Mouse (Mus musculus) Muller cell, postnatal 12 days (primary cell): Measurements from ENCODE around the gene Tbc1d22a.
A peak's percentile ranks its signal among the peaks of the same experiment; 100 is the strongest.
"Not testable (repeated sequence)": the region's sequence is repeated elsewhere in the genome, so short reads cannot be mapped to it uniquely, and the experiment has no call there.

Experiments
- DNase-seq: peaks from one replicate; pipeline ENCODE4 v3.0.0-alpha.2; 2015; ENCODE audit errors: inconsistent ontology term

The Tbc1d22a gene

DNA sequence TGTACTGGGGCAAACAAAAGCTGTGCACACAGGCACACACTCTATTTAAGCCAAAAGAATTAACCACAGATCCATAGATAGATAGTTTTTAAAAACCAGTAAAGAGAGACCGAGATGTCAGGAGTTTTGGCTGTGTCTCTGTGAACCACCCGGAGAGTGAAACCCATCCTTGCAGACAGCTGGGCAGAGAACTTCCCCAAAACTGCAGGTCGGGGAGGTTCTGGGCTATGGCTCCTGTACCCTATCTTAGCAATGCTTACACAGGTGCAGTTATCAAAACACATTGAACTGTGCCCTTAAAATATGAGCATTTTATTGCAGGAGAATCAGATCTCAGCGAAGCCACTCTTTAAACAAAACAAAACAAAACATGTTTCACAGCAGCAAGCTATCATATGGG is 33.8 kb upstream of the Tbc1d22a start:
- DNase-seq: no peak

DNA sequence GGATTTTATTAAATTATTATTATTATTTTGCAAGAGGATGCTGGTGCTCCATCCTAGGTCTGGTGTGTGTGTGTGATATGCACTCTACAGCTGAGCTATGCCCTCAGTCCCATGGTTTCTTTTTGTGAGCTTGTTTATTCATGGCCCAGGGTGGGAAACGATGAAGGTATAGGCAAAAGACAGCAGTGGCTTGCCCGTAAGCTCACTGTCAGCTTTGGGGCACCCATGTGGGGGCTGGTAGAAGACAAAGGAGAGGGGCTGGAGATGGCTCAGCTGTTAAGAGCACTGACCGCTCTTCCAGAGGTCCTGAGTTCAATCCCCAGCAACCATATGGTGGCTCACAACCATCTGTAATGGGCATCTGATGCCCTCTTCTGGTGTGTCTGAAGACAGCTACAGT is 32.9 kb upstream of the Tbc1d22a start:
- DNase-seq: not testable (repeated sequence)

- no peak for DNase-seq
Measured at GRCm38 (mm10) chr15:86181941-86182439, 32.3 kb upstream of the Tbc1d22a start.

DNA sequence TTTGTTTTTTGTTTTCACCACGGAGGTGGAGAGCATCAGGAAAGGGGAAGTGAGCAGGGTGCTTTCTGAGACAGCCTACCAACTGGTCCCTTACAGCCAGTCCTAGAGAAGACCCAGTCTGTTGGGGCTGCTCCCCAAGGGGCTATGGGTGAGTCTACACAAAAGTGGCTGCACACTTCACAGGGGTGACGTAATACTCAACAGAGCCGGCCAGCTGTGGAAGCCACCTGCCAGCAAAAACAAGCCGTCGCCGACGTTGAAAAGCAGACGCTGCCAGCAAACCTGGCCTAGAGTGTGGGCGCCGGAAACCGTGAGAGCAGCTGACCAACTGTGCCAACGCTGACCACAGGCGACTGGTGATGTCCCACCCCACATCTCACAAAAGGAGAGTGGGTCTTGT is 31.6 kb upstream of the Tbc1d22a start:
- DNase-seq: no peak

DNA sequence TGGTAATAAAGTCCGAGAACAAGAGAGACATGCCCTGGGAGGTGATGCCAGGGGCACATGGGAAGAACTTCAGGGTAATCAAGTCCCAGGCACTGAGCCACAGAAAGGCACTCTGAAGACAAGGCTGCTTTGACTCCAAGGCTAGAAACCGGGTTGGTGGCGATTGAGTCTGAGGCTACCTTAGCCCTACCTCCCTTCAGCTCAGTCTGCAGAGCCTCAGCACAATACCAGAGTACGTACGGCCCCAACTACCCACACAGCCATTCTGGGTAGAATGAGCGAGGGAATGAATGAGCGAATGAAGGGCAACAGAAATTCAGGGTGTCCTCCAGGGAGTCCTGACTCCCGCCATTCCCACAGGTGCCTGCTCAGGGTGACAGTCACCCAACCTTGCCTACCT is 30.8 kb upstream of the Tbc1d22a start:
- DNase-seq: no peak

DNA sequence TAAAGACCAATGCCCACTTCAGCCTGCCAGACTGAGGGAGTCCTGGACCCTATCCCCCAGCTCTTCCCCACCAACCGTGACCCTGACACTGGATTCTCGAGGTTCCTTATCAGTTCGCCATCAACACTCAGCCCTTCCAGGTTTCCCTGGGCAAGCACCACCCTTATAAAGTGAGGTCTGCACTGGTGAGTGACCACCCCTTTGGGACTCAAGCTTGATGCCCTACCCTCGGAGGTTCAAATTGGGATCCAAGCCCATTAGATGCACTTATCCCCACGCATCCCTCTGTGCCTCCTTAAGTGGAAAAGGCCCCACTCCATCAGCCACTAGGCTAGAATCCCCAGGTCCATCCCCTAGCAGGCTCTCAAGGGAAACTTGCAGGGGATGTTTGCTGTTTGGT is 30.2 kb upstream of the Tbc1d22a start:
- peak; percentile 30 for DNase-seq

- DNase-seq: peak; percentile 63
Measured at GRCm38 (mm10) chr15:86184851-86185688, 29.2 kb upstream of the Tbc1d22a start.

GRCm38 (mm10) chr15:86185689-86186569 is 28.3 kb upstream of the Tbc1d22a start, which contains the start of gene Cerk:
TSS of gene Cerk (minus strand) at chr15:86186141.
- peak; percentile 78 for DNase-seq

DNA sequence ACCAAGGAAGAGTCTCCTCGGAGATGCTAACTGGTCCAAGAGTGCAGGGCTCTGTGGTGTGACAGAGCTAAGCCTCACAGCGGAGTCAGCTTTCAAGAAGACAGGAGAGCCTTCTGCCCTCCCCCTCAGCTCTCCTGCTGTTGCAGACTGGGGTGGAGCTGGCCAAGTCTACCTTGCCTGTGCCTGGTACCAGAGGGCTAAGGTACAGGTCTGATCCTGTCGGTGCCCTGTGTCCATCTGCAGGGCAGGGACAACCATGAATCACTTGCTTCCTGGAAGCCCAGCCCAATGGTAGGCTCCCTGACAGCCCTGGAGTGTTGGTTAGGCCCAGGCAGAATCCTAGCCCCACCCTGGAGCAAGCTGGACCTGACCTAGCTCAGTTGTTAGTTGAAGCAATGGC is 27.6 kb upstream of the Tbc1d22a start:
- no peak for DNase-seq

DNA sequence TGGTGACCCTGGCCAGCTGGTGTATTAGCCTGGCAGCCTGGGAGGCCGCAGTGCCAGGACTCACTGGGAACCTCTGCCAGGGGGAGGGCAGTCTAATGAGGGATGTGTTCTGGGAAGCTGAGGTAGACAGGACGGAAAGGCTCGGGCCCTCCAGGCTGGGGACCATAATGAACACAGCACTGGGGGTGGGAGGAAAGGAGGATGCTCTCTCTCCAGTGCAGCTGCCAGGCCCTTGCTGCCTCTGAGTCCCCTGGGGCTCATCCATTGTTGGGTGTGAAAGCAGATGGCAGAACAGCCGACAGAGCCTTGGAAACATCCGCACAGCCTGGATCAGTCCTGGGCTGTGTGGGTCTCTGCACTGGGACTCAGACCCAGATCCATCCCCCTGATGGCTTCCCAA is 26.1 kb upstream of the Tbc1d22a start:
- DNase-seq: peak; percentile 81

- DNase-seq: peak; percentile 93
Measured at GRCm38 (mm10) chr15:86188746-86189470, 25.4 kb upstream of the Tbc1d22a start.

GRCm38 (mm10) chr15:86190387-86190786 is 23.9 kb upstream of the Tbc1d22a start:
- no peak for DNase-seq

- DNase-seq: no peak
Measured at GRCm38 (mm10) chr15:86191505-86191904, 22.8 kb upstream of the Tbc1d22a start.

DNA sequence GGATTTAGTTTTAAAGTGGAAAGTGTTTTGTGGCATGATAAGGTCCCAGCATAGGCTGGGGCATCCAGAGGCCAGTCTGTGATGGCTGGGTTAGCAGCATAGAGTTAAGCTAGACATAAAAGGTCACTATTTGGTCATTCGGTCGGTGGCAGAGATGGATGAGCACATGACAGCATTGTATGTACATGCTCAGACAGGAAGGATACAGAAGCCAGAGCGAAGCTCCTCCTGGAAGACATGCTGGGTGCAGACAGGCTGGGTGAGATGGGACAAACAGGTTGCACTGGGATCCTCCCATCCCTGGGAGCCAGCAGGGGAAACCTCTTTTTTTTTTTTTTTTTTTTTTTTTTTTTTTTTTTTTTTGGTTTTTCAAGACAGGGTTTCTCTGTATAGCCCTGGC is 22.3 kb upstream of the Tbc1d22a start:
- no peak for DNase-seq

GRCm38 (mm10) chr15:86194676-86195453 is 19.4 kb upstream of the Tbc1d22a start:
- not testable (repeated sequence) for DNase-seq

GRCm38 (mm10) chr15:86199052-86199451 is 15.2 kb upstream of the Tbc1d22a start:
- no peak for DNase-seq

GRCm38 (mm10) chr15:86199482-86199881 is 14.8 kb upstream of the Tbc1d22a start:
- no peak for DNase-seq

DNA sequence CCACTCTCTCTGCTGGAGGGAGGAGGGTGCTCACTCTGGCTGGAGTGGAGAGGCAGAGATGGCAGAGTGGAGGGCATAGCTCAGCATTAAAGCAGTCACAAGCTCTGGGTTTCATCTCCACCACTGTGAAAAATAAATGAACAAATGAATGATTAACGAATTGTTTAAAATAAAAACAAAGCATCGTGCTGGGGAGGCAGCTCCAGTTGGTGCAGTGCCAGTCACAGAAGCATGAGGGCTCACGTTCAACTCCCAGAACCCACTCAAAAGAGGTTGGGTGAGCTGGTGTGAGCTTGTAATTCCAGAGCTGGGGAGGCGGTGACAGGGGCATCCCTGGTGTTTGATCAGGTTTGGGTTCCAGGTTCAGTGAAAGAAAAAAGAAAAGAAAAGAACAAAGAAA is 14.1 kb upstream of the Tbc1d22a start:
- DNase-seq: no peak

DNA sequence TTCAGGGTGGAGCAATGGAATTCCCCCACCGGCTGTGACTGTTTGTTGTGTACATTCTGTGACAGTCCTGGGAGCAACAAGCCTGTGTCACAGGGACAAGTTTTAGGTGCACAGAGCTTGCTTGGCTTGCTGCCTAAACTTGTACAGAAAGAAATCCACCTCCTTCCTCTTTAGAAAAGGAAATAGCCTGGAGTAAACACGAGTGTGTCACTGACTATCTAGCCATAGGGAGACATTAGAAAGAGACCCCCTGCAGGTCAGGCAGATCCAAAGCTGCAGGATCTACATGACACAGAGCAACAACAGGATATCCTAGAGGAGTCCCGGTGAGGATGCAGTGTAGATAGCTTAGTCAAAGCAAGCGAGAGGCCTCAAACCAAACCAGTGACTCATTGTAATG is 13.2 kb upstream of the Tbc1d22a start:
- no peak for DNase-seq

DNA sequence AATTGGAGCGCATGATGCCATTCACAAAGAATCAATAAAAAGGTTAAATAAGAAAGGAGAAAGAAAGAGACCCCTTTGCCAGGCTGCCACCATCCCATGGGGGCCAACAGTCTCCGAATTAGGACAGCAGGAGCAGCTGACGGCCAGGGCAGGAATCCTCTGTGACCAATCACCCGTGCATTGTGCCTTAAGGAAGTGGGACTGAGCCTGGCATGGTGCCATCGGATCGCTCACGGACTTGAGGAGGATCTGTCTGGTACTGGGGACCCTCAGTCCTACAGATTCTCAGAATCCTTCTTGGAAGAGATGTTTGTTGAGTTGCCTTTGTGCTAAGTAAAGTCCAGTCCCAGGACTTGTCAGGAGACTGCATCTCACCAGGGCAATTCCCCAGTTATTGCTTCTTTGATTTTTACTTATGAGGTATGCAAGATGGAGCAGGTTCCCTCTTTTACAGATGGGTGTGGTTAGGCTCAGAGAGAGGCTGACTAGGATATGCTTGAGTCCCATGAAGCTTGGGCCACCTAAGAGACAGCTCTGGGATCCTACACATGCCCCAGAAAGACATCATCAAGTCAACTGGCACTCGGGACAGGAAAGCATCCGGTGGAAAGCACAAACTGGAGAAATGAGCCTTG is 12.4 kb upstream of the Tbc1d22a start:
- no peak for DNase-seq

DNA sequence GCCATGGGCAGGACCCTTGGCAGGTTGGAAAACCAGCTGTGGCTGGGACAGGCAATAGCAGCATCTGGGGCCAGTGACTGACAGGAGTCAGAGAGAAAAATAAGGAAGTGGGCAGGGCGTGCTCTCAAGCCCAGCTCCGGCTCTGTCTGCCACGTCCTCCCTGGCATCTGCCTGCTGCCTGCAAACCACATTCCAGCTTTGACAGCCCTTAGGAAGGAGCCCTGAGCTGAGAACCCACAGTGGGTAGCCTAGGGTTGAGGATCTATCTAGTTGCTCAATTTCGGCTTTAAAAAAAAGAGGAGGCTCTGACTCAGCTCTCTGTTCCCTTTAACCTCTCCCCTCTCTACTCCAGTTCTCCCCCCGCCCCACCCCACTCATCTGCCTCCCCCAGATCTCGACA is 11.6 kb upstream of the Tbc1d22a start:
- no peak for DNase-seq
